Mouse (Mus musculus): ENCODE results near the gene Tulp3.
A peak's percentile ranks its signal among the peaks of the same experiment; 100 is the strongest.
"Not testable (repeated sequence)": the region's sequence is repeated elsewhere in the genome, so short reads cannot be mapped to it uniquely, and the experiment has no call there.

The Tulp3 gene

DNA sequence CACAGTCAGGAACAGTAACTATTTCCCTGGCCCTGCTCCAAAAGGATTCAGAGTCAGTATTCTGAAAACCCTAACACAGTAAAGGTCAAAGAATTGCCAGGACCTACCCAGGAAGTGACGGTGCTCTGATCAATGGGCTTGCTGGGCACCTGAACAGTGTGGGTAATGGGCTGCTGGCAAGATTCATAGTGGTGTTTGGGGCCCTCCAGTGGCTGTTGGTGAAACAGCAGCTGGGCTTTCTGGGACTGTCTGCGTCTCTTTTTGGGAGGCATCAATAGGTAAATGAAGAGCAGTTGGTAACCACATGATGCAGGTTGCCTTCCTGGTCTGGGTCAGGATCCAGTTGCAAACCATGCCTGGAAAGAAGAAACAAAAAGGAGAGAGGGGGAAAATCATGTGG lies 3.3 kb upstream of the Tulp3 start:
- peak; percentile 85 for DNase-seq (ENCODE audit: low read depth)

DNA sequence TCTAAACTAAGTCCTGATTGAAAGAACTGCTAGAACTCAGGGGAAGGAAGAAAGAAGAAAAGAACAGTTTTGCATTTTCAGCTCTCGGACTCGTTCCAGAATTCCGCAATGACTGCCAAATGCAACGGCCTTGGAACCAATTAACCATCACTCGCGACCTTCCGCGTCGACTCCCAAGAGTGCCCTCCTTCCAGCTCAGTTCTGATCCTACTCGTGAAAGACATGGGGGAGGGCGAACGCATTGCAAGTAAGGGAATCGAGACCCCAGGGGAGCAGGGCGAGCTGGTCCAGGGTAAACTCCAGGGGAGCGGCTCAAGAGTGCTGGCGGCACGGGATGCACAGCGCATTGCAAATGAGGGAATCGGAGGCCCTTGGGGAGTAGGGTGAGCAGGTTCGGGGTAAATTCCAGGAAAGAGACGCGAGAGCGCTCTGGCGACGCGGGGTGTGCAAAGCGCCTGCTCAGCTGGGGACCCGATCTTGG lies 410 bp downstream of the Tulp3 start:
- DNase-seq (ENCODE audit: low read depth): peak; percentile 77

DNA sequence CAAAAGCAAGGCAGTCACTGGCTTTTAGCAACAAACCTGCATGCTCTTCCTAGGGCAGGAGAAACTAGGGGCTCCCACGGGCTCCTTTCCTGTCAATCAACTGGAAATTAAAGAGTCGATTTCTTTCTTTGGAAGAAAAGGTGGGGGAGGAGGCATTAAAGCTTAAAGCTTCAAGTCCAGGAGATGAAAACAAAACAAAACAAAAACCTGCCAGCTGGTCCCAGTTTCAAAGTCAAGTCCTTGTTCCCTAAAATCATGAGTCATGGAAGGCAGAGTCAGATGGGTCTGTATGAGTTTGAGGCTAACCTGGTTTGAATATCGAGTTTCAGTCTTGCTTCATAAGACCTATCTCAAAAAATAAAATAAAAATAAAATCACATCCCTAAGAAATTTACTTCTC lies 1.5 kb downstream of the Tulp3 start:
- peak; percentile 56 for DNase-seq (ENCODE audit: low read depth)

DNA sequence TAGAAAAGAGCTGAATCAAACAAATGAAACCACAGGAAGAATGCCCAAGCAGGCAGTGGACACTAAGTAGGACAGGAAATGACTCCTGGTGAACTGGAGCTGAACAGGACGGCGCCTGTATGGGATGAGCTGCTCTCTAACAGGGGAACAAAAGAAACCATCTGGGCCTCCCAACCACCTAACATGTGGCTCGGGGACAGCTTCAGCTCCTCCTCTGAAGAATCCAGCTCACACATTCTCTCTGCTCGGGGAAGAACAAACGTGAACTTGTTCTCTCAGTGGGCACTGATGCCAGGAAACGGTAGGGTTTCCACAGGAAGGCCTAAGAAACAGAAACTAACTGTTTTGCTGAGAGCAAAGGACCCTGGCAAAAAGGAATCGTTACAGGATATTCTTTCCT lies 5.9 kb downstream of the Tulp3 start:
- DNase-seq (ENCODE audit: low read depth): no peak

DNA sequence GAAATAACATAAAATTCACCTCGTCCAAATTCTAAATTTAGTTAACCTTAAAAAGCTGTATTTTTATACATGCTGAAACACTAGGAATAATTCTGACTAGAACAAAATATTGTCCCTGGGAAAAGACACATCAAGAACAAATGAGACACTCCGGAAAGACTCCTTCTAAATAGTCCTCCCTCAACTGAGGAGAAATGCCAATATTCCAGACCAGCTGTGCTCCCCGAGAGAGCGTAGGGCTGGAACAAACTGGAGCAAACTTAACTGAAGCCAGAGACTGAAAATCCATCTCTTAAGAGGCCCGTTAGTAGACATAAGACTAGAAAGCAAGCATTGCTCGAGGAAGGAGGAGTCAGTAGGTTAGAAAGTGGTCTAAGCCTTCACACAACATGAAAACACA lies 8.9 kb downstream of the Tulp3 start:
- DNase-seq (ENCODE audit: low read depth): no peak

DNA sequence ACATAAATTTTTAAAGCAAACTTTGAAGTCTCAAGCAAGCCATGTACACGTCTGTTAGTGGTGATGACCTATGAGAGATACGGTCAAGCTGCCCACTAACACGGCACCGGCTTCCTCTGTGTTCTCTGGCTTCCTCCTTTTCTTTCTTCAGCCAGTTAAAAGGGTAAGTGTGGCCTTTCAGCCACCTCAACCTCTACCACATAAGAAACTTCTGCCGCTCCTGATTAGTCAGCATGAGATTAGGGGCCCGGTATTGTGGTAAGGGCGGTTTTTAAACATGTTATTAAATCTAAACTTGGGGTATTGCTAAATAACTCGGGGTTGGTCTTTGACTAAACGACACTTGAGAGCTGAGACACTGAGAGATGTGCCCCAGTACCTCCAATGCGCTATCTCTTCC lies 10.0 kb downstream of the Tulp3 start:
- DNase-seq (ENCODE audit: low read depth): no peak

DNA sequence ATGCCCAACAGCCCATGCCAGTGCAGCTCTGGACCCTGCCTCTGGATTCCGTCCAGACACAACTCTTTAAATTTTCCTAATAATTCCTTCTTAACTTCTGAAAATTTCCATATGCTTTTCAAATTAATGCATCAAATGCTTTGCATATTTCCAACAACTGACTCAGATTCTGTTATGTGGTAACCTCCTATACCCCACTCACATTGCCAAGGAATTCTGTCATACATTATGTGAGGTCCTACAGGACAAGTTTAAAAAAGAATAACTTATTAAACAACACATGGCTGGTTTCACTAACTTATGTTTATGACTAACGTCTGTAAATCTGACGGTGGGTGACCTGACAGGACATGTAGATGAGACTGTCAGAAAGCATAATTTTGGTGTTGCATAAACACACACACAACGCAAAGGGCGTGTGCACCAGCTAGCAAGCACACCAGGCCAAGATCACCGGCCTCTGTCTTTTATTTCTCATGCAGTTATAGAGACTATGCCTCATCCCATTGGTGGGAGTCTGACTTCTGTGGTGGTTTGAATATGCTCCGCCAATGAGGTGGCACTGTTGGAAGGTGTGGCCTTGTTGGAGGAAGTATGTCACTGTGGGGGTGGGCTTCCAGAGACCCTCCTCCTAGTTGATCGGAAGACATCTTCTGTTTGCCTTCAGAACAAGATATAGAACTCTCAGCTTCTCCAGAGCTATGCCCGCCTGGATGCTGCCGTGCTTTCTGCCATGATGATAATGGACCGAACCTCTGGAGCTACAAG lies 13.5 kb downstream of the Tulp3 start:
- peak; percentile 65 for DNase-seq (ENCODE audit: low read depth)

DNA sequence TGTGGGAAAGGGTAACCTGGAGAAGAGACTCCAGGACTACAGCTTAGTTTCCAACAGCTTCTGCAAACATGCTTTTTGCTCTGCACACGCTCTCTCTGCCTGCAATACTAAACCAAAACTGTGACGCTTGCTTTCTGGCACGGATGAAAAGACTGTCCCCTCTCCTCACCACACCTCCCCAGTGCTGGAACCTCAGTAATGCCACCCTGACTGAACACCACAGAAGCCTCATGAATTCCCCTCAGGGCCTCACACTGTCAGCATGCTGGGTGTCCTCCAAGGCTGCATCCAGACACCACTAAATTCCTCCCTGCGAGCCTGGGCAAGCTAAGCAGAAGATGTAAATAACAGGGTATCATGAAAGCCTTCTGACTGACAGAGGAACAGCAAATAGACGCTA lies 16.8 kb downstream of the Tulp3 start:
- DNase-seq (ENCODE audit: low read depth): no peak

DNA sequence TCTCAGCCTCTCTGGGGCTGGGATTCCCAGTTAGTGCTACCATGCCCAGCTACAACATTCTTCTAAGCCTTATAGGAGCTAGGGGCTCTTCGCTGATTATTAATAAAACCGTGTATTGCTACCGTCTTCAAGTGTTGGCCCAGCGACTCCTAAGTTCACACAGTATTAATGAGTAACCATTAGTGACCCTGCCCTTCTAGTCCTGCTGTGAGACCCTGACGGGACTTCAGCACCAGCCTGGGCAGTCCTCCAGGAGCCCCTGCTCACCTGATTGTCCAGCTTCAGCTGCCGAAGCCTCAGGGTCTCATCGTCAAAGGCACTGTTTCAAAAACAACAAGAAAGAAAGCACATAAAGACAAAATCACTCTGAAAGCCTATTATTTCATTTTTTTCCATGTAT lies 18.2 kb downstream of the Tulp3 start:
- DNase-seq (ENCODE audit: low read depth): no peak

DNA sequence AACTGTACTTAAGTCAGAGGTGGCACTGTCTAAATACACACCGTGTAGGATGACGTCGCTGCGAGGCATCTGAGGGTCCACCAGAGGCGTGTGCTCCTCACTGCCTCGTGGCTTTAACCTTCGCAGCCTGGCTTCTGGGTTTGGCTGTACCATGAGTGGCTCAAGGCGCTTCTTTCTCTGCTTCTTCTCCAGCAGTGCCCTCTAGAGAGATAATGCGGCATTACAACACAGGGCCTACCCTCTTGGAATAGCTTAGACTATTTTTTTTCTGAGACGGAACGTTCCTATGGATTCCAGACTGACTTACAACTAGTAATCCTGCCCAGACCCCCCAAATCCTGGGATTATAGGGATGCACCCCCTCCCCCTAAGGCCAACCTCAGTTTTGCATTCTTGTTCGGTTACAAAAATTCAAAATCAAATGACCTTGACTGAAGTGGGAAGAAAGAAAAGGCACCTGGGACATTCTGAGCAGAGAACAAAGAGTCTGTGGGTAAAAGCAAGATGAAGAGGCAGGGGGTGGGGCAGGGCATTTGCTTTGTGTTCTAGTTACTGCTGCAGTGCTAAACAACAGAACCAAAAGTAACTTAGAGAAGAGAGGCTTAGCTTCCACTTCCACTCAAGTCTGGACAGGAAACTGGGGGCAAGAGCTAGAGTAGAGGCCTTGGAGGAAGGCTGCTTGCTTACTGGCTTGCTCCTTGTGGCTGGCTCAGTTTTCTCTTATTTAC lies 21.1 kb downstream of the Tulp3 start:
- peak; percentile 81 for DNase-seq (ENCODE audit: low read depth)

DNA sequence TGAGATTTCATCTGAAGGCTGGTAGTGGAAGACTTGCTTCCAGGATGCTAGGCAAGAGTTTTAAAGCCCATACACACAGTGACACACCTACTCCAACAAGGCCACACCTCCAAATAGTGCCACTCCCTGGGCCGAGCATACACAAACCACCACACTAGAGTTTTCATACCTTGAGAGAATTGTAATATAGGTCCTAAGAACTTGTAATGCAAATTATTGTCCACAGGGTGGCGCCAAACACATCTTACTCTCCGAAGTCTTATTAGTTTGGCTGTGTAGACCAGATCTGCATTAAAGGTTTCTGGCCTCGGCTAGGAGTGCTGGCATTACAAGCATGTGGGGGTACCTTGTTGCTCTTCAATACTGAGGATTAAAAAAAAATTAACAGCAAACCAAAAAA lies 37.3 kb downstream of the Tulp3 start:
- peak; percentile 94 for DNase-seq (ENCODE audit: low read depth)

DNA sequence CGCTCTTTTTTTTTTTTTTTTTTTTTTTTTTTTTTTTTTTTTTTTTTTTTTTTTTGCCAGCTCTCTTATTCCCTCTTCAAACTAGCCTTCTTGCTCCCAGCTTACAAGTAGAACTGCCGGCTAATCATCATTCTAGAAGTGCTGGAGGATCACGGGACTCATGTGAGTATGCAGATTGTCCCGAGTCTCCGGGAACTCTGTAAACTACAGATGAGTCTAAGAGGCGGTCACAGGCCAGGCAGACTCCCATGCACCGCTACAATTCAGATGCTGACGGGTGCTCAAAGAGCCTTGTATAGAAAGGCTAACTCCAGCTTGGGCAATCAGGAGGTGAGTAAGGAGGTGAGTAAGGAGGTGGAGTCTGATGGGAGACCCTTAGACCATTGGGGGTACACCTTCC lies 40.1 kb downstream of the Tulp3 start:
- DNase-seq (ENCODE audit: low read depth): peak; percentile 24

DNA sequence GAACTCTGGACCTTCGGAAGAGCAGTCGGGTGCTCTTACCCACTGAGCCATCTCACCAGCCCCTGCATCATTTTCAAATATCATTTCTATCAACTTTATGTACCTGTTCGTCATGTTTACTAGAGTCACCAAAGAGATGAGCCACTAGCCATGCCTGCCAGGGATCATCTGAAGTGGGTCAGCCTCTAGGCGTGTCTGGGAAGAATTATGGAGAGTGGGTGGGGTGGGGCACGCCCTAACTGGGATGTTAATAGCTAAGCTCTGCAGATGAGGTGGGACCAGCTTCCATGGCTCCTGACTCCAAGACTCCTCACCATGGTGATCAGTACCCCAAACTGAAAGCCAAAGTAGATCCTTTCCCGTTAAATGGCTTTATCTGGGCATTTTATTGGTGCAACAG lies 40.9 kb downstream of the Tulp3 start:
- no peak for DNase-seq (ENCODE audit: low read depth)

DNA sequence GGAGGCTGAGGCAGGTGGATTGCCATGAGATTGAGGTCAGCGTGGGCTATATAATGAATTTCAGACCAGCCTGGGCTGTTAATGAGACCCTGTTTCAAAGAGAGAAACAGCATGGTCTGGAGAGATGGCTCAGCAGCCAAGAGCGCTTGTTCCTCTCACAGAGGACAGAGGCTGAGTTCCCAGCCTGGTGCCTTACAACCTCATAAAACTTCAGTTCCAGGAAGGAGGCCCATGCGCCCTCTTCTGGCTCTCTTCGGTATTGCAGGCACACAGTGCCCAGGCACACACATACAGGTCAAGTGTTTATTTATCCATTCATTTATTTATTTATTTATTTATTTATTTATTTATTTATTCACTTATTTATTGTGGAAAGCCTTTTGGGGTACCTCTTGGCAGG lies 47.3 kb downstream of the Tulp3 start:
- peak; percentile 90 for DNase-seq (ENCODE audit: low read depth)

DNA sequence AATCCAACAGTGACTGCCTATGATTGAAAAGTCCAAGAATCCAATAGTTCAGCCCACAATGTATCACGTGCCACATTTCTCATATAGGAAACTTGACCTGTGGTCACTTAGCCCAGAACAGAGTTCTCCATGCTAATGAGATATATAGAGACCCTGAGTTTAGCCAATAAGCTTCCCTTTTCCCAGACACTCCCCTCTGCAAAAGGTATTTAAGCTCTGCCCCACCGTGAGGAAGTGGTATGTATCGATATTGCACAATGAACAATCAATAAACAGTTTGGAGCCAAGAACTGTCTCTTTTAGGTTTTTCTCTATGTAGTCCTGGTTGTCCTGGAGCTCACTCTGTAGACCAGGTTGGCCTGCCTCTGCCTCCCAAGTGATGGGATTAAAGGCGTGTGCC lies 50.9 kb downstream of the Tulp3 start:
- DNase-seq (ENCODE audit: low read depth): no peak

DNA sequence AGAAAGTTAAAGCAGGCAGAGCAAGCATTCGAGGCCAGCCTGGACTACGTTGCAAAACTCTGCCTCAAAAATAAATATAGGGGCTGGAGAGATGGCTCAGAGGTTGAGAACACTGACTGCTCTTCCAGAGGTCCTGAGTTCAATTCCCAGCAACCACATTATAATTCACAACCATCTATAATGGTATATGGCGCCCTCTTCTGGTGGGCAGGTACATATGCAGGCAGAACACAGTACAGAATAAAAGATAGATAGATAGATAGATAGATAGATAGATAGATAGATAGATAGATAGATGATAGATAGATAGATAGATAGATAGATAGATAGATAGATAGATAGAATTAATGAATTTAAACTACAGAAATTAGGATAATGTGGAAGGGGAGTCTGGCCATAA lies 53.0 kb downstream of the Tulp3 start:
- DNase-seq (ENCODE audit: low read depth): not testable (repeated sequence)

DNA sequence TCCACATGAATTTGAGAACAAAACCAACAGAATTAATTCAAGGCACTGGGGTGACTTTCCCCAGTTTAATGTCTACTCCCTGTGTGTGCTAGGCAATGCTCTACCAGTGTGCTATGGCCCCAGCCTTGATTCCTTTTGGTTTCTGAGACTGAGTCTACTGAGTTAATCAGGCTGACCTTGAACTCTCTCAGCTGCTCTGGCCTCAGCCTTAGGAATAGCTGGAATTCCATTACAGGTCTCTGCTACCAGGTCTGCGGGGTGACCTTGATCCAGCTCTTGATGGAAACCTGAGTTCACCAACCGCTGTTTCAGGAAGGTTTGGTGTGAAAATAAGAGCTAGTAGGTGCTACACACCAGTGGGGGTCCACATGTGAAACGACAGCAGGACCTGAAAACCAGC lies 53.8 kb downstream of the Tulp3 start:
- no peak for DNase-seq (ENCODE audit: low read depth)

DNA sequence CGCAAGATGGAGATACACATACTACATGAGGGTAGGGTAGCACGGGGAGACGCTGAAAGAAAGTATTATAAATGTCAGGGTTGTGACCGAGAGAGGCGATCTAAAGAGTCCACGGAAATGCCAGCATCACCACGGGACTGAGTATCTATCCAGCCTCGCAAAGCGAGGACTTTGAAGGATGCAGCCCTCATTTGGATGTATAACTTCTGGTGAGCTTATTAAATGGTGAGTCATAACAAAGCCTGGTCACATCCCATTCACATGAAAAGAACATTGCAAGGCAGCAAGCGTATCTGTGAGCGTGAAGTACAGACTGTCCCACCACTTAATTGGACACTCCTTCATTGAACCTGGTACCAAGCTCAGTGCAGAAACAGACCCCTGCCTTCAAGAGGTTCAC lies 54.2 kb downstream of the Tulp3 start:
- DNase-seq (ENCODE audit: low read depth): no peak

DNA sequence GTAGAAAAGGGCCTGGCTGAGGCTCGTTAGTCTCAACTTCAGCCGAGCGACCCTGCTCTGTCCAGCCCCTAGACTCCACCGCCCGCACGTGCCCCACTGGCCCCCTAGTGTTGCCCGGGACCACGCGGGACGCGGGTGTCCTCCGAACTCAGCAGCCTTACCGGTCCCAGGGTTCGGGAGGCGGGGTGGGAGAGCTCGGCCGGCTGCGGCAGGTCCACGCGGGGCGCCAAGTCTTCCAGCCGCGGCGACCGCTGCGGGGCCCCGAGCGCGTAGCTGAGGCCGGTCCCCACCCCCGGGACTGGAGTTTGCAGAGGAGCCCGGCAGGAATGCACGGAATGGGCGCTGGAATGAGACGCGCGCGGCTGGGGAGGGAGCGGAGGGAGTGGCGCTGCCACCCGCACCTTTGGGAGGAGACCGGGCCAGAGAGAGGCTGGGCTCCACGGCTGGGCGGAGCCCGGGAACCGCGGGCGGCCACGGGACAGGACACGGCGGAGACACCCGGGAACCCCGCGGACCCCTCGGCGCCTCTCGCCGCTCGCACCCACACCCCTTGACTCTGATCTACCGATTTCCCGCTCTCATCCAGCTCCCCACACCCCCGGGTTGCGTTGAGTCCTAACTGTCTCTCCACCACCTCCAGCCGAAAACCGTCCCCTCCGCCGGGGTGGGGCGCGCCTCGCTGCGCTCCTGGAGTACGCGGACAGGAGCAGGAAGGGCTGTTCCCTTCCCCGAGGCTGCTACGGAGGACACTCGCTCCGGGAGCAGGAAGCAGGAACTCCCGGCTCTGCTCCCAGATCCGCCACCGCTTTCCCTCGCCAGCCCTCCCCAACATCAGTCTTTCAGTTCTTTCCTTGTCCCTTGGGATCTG lies 55.3 kb downstream of the Tulp3 start, which contains the start of gene Tead4:
Tead4 (minus strand) TSS at position 690 of the 868 bp plus-strand sequence.
- peak; percentile 85 for DNase-seq (ENCODE audit: low read depth)

DNA sequence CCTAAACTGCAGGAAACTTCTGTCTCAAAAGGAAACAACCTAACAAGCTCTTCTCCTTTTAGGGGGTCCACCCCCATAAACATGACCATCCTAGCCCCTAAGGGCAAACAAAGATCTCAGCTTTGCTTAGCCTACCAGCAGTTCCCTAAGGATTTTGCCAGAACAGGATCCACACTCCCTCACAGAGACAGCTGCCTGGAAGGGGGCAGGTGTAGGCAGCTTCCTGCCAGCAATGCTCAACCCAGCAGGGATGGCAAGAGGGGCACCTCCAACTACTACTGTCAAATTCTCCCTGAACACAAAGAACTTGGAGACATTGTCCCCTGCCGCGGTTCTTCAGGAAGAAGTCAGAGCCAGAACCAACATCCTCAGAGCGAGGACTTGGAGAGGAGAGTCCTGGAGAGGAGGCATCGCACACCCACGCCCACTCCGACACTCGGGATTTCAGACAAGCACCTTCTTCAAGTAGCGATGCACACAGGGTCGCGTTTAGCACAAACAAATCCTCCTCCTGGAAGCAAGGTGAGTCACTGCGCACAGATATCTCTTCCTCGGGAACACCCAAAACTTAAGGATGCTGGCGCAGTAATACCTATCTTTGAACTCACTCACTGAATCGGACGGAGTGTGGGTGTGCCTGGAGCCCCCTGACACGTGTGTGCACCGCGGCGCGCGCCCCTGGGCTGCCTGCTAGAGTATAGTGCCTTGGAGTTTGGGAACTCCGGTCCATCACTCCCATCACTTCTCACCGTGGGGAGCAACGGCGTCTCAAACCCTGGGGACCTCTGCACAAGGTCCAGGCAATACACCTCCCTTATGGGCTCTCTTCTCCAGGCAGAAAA lies 56.1 kb downstream of the Tulp3 start:
- DNase-seq (ENCODE audit: low read depth): peak; percentile 45

DNA sequence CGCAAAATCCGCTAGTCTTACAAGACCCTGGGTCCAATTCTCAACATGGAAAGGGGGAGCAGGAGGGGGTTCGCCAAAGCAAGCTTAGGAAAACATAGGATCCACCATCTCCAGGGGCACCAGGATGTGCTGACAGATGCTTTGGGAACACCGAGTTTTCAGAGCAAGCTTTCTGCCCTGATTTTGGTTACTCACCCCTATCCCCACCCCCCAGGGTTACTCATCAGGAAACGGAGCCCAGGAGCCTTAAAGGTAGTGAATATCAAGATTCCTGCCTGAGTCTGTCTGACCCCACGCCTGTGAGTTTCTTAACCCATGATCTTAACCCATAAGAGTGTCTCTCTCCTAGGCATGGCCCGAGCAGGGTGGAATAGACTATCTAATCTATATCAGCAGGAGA lies 57.4 kb downstream of the Tulp3 start:
- DNase-seq (ENCODE audit: low read depth): peak; percentile 58

All from NIH3T3 (cell line).